Mouse (Mus musculus) inflammation-experienced regulatory T-cells, adult 6 months (primary cell): ENCODE data around the gene Hnrnpab. TPM values are rescaled to one million over a fixed set of nuclear protein-coding genes. Genes with fewer than 3 reads are reported as not detected.

ENCODE experiments used
- ATAC-seq: one replicate; pipeline ENCODE4 v1.8.0; 2017
- polyA plus RNA-seq, 3 experiments: library from polyadenylated mRNA; unstranded; fragments of 100-300 nt; shearing (Covaris generic); gene quantifications; one replicate each; pipeline ENCODE4 v1.2.1; 2017

Hnrnpab gene
- polyA plus RNA-seq, 3 experiments from 2014 or later, result 32.6 to 39.5 (median 35.5) TPM

- no peak for ATAC-seq
Observed at GRCm38 (mm10) chr11:51602253-51602652, 4.4 kb downstream of the Hnrnpab start.

GRCm38 (mm10) chr11:51597553-51597952 is 9.1 kb downstream of the Hnrnpab start:
- no peak for ATAC-seq

GRCm38 (mm10) chr11:51595459-51596083 is 11.1 kb downstream of the Hnrnpab start:
- no peak for ATAC-seq

- no peak for ATAC-seq
Observed at GRCm38 (mm10) chr11:51594715-51595350, 11.8 kb downstream of the Hnrnpab start.

GRCm38 (mm10) chr11:51593849-51594248 is 12.8 kb downstream of the Hnrnpab start:
- ATAC-seq, result no peak

- no peak for ATAC-seq
Observed at GRCm38 (mm10) chr11:51593368-51593767, 13.3 kb downstream of the Hnrnpab start.

- ATAC-seq, result no peak
Observed at GRCm38 (mm10) chr11:51591915-51592314, 14.7 kb downstream of the Hnrnpab start.

GRCm38 (mm10) chr11:51591168-51591567 is 15.5 kb downstream of the Hnrnpab start:
- no peak for ATAC-seq

- no peak for ATAC-seq
Observed at GRCm38 (mm10) chr11:51590002-51590401, 16.6 kb downstream of the Hnrnpab start.

GRCm38 (mm10) chr11:51588833-51589232 is 17.8 kb downstream of the Hnrnpab start:
- ATAC-seq, result no peak

GRCm38 (mm10) chr11:51587059-51587458 is 19.6 kb downstream of the Hnrnpab start:
- ATAC-seq, result no peak

GRCm38 (mm10) chr11:51586411-51586810 is 20.2 kb downstream of the Hnrnpab start:
- ATAC-seq, result no peak

GRCm38 (mm10) chr11:51585608-51586252 is 20.9 kb downstream of the Hnrnpab start:
- ATAC-seq, result no peak

- ATAC-seq, result peak; percentile 91
Observed at GRCm38 (mm10) chr11:51584431-51585248, 22.0 kb downstream of the Hnrnpab start, which contains the start of gene Phykpl. TSS of gene Phykpl (plus strand) at chr11:51584757.

GRCm38 (mm10) chr11:51584057-51584430 is 22.6 kb downstream of the Hnrnpab start:
- peak; percentile 35 for ATAC-seq

- ATAC-seq, result no peak
Observed at GRCm38 (mm10) chr11:51582713-51583112, 23.9 kb downstream of the Hnrnpab start.

GRCm38 (mm10) chr11:51579024-51579423 is 27.6 kb downstream of the Hnrnpab start:
- ATAC-seq, result peak; percentile 18

GRCm38 (mm10) chr11:51577587-51577986 is 29.1 kb downstream of the Hnrnpab start:
- peak; percentile 91 for ATAC-seq

- no peak for ATAC-seq
Observed at GRCm38 (mm10) chr11:51576454-51576853, 30.2 kb downstream of the Hnrnpab start.

- ATAC-seq, result no peak
Observed at GRCm38 (mm10) chr11:51568801-51569200, 37.8 kb downstream of the Hnrnpab start.

- no peak for ATAC-seq
Observed at GRCm38 (mm10) chr11:51565951-51566350, 40.7 kb downstream of the Hnrnpab start.

- ATAC-seq, result no peak
Observed at GRCm38 (mm10) chr11:51565062-51565461, 41.6 kb downstream of the Hnrnpab start.

GRCm38 (mm10) chr11:51563276-51563675 is 43.4 kb downstream of the Hnrnpab start:
- no peak for ATAC-seq
